Mouse (Mus musculus): ENCODE results near the gene Uggt1.

Uggt1 gene

DNA sequence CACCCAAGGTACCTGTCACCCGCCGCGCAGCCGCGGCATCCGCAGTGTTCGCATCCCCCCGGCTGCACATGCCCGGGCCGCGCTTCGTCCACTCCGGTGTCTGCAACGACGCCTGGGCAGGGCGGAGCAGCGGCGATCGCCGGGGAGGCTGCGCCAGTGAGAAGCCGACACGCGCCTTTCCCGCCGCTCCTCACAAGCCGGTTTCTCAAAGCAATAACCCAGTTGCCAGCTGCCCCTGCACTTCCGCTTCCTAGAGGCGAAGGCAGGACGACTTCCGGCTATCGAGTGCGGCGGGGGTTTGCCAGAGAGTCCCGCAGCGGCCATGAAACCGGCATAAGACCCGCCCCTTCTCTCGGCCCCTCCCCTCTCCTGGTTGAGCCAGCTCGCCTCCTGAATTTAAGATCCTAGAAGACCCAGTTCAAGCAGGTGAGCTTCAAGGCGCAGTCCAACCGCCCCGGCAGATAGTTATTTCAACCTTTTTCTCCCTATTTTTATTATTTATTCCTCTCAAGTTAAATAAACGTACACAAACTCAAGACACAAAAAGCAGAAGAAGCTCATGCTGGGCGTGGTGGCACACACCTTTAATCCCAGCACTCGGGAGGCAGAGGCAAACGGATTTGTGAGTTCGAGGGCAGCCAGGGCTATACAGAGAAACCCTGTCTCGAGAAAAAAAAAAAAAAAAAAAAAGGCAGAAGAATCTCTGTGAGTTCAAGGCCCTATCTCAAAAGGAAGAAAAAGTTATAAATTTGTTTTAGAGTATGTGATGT lies at the start of gene Uggt1:
Uggt1 (minus strand) TSS at position 663 of the 770 bp plus-strand sequence.
- peak; percentile 44 for DNase-seq (ENCODE audit: extremely low spot score, low read depth, low spot score)

DNA sequence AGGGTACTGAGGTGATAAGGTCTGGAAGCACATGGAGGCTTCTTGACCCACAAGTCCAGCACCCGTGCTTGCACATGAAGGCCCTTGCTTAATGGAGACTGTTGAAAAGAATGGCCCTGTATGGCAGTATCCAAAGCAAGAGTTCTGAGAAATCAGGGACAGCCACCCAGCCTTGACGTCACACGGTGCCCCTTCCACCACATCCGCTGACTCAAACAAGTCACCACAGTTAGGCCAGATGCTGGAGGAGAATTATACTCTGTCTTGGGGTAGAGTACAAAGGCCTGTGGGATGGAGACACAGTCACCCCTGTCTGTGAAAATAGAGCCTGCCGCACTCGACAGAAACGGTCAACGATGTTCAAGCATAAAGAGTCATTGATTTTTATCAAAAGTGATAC lies 49.0 kb upstream of the Uggt1 start:
- DNase-seq (ENCODE audit: extremely low spot score, low read depth, low spot score), result no peak

DNA sequence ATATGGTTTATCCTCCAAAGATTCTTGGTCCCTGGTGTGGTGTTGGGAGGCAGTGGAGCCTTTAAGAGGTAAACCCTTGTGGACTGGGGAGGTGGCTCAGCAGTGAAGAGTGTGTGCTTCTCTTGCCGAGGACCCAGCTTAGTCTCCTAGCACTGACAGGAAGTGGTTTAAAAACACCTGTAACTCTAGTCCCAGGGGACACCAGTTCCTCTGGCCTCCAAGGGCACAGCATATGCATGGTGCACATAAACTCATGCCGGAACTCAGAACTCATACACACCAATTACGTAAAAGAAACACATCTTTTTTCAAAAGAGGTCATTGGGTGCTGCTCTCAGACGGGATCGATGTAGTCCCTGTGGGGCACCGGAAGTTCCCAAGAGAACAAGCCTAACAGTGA lies 37.3 kb upstream of the Uggt1 start:
- DNase-seq (ENCODE audit: extremely low spot score, low read depth, low spot score), result no peak

DNA sequence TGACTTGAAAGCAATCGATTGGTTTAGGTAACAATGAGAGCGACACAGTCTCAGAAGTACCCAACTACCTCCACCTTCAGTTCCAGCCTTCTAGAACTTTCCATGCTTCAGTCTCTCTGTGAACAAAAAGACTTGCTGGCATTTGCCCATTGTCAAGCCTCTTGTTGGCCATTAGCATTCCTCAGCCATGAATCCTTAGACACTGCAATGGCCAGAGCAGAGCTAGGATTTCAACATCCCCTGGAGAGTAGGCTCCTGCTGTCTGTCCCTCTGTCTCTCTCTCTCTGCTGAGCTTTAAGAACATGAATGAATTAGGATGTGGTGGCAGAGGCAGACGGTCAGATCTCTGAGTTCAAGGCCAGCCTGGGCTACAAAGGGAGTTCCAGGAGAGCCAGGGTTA lies 36.4 kb upstream of the Uggt1 start:
- DNase-seq (ENCODE audit: extremely low spot score, low read depth, low spot score), result no peak

DNA sequence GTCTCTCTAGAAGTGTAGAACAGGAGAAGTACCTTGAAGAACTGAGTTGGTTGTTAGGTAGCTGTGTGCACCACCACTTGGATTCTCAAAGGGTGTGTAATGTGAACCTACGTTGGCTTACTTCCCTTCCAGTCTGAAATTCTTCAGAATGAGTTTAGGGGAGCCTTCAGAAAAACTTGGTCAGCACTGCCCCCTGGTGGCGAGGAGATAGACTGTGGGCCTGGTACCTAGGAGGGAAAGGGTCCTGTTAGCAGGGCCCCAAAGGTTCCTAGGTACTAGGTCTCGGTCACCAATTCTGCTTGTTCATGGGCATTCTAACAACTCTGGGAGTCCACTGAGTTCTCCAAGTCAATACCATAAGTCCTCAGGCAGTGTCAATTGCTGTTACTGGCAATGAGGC lies 34.7 kb upstream of the Uggt1 start:
- DNase-seq (ENCODE audit: extremely low spot score, low read depth, low spot score), result peak; percentile 67

DNA sequence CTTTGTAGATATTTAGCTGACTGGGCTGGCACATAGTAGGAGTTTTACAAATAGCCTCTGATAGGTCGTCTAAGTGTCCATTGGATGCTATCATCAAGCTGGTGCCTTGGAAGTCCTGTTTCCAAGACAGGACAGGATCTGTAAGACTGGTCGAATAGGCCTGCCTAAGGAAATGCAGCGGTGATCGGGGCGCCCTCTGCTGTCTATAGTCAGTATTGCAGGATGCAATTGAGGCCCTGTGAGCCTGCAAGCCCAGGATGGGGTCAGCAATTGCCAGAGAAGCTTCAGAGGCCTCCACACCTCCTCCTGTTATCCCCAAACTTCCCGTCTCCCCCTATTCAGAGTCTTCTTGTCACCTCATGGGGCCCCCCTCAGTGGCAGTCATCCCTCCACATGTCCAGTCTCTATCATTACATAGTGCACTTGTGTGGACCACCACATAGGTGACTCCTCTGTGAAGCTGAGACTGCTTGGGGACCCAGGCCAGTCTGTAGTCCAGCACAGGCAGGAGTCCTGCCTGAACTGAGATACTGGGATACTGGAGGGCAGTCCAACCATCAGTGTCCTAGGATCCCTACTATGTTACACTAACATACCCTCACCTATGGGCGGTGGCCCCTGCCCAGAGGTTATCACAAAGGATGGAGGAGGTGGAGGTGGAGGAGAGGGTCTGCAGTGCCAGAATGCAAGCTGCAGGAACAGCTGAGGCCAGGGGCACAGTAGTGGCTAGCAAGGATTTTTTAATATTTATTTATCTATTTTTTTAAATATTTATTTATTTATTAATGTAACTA lies 32.9 kb upstream of the Uggt1 start:
- peak; percentile 47 for DNase-seq (ENCODE audit: extremely low spot score, low read depth, low spot score)

DNA sequence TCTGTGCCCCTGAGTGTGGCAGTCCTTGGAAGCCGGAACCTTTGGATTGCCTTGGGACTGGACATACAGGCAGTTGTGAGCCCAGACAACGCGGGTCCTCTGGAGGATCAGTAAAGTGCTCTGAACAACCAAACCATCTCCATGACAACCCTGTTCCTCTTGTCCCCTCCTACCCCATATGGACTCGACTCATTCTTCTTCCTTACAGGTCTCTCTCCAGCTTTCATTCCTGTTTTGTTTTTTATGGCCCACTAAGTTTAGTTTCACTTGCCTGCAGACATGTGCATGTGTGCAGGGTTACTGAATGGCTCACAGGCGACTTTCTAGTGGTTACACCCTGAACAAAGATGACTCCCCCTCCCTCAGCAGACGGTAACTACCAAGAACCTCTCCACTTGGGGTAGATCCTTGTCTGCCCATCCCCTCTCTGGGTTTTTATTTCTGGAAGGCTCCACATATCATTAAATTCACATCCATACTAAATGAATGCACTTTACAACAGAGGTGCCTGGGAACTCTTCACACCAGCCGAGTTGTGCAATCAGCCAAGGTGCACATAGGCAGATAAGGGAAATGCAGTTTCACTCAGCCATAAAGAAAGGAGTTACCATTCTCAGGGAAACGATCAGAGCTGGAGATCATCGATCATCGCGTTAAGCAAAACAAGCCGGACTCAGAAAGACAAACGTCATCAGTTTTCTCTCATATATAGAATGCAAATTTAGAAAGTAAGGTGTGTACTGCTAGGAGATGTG lies 31.3 kb upstream of the Uggt1 start:
- DNase-seq (ENCODE audit: extremely low spot score, low read depth, low spot score), result no peak

DNA sequence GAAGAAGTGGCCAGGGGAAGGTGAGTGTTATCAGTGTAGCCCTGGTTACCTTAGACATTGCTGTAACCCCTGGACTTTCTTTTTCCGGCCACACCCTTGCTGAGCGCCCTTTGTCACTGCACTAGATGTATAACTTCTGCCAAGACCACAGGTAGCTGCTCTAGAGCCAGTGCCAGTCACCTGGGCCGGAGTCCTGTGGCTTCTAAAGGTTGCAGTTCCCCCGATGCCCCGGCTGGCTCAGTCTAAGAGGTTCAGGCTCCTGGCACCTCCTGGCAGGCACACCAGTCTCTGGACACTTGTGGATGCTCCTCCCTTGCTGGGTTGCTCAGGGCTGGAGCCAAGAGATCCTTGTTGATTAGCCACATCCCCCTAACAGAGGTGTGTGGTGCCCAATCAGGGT lies 29.9 kb upstream of the Uggt1 start, which contains the start of gene Neurl3:
Neurl3 (minus strand) TSS at position 225 of the 400 bp plus-strand sequence.
- no peak for DNase-seq (ENCODE audit: extremely low spot score, low read depth, low spot score)

DNA sequence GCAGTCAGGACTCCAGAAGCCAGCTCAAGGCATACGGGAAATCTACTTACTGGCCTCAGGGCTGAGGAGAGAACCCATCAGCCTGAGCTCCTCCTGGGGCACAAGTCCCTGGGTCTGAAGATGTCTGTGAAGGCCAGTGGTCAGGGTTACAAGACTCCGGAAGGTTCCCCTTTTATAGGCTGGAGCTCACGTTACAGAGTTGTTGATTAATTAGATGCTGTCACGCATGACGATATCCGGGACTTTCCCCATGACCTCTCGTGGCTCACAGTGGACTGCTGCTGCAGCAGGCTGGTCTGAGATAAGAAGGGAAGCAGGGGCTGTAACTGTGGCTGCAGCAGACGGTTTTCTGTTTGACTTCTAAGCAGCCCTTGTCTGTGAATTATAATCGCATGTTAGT lies 28.8 kb upstream of the Uggt1 start:
- no peak for DNase-seq (ENCODE audit: extremely low spot score, low read depth, low spot score)

DNA sequence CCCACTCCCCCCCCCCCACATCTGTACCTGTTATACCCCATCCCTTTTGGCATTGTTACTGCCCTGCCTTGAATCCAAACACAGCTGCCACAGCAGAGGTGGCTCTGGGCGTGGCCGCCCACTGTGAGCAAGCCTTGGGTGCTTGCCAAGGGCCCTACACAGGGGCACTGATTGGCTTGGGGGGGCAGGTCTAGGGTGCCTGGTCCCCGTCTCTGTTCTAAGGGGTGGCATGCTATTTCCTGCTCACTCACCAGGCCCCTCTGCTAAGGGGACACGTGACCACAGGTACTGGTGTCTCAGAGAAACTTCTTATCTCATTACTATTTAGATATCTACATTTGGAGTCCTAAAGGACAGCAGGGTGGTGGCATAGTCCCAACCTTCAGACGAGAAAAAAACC lies 28.0 kb upstream of the Uggt1 start:
- no peak for DNase-seq (ENCODE audit: extremely low spot score, low read depth, low spot score)

DNA sequence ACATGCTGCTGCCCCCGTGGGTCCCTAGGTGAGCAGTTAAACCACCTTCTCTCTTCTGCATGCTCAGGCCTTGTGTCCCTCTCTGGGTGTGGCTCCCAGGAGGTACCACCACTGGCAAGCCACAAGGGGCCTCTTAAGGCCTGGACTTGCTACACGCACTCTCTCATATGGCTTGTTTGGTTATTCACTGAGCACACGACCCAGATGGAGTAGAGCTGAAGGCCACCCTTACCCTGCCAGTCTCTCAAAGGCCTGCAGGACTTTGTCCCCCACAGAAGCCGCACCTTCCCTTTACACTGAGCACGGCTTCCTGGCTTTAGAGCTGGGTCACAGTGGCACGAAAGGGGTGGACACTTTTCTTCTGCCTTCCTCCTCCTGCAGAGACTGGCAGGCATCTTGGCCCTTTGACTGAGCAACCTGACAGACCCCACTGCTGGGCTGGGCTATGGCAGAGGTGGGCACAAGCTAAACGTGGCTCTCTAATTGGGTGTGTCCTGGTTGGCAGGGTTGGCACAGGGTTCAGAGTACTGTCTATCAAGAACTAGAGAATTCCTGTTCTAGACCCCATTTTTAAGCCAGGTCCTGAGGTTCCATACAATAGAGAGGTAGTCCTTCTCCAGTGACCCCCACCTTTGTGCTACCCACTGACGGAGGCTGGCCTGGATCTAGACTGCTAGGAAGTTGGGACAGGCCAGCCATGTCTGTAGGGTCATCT lies 27.2 kb upstream of the Uggt1 start:
- no peak for DNase-seq (ENCODE audit: extremely low spot score, low read depth, low spot score)

DNA sequence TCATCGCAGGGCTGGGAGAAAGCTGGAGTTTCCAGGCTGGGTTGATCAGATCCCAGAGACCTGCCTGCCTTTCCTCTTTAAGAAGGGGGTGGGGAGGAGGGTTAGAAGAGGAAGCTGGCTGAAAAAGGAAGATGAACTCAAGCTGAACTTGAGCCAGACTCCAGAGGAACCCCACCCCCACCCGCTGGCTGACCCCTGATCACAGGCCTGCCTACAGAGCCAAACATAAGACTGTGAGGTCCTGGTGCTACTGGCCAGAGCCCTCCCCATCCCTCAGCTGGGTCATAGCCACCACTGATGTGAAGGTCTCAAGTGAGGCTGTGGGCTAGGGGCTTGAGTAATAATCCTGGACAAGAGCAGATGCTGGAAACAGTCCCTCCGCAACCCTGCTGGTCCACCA lies 26.1 kb upstream of the Uggt1 start:
- no peak for DNase-seq (ENCODE audit: extremely low spot score, low read depth, low spot score)

DNA sequence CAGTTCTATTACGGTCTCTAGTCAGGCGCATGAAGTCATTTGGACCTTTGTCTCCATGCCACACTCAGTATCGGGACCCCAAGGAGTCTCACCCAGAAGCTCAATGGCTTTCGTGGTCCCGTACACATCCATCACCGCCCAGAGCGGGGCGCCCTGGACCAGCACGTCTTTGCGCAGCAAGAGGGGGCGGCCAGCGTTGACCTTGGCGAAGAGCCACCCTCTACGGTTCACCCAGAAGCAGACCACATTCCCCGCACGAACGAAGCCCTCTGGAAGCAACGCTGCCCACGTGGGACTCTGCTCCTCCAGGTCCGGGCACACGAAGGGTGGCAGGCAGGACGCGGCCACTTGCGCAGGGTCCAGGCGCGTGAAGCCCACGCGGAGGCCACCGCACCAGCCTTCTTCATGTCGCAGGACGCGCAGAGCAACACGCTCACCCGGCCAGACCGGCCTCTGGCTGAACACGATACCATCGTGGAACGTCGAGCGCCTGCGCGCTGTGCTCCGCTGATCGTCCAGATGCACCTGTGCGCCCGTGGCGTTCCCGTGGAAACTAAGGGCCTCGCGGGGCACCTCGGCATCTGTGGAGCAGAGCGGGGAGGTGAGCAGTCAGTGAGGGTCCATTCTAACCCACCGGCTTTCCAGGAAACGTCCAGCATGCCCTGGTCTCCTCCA lies 24.7 kb upstream of the Uggt1 start:
- no peak for DNase-seq (ENCODE audit: extremely low spot score, low read depth, low spot score)

DNA sequence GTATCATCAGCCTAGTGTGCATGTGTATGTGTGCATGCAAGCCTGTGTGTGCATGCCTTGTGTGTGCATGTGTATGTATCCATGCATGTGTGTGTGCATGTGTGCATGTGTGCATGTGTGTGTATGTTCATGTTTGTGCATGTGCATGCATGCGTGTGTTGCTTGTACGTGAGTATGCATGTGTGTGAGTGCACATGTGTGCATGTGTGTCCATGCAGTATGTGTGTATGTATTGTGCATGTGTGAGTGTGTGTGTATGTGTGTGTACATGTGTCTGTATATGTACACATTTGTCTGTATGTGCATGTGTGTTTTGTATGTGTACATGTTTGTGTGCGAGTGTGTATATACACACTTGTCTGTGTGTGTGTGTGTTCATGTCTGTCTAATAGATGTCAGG lies 23.1 kb upstream of the Uggt1 start:
- no peak for DNase-seq (ENCODE audit: extremely low spot score, low read depth, low spot score)

DNA sequence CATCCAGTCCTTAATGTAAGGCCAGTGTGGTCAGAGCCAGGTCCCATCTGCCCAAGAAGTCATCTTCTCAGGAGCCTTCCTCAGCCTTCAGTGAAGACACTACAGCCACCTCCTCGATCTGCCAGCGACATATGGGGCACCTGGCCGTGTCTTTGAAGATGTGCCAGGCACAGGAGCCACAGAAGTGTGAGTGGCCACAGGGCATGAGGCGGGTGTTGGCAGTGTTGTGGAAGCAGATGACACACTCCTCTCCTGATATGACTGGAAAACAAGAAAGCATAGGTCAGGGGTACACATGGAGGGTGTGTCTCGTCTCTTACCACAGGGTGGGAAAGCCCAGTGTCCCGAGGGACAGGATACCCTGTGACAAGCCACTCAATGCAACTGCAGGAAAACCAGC lies 21.8 kb upstream of the Uggt1 start:
- no peak for DNase-seq (ENCODE audit: extremely low spot score, low read depth, low spot score)

DNA sequence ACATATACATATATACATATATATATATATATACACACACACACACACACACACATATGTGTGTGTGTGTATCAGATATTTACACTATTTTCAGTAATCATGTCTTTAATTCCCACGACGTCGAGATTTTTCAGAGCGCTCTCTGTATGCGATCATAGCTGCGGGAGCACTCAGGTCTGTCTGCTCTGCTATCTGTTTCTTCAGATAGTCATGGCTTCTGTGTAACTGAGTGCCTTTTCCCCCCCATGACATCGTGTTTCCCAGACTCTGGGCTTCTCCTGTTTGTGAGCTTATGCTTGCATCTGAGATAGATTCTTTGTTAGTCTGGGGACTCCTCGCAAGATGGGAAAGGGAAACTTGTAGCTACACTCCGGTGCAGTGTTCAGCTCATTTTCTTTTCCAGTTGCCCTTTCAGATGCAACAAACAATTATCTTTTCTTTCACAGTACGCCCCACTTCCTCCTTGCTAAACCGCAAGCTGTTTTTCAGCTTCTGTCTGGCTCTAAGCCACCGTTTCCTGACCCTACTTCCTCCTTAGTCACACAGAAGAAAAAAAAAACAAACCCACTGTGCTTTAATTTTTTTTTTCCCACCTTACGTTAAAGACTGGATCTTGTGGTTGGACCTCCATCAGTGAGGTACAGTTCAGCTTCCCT lies 19.4 kb upstream of the Uggt1 start:
- no peak for DNase-seq (ENCODE audit: extremely low spot score, low read depth, low spot score)

DNA sequence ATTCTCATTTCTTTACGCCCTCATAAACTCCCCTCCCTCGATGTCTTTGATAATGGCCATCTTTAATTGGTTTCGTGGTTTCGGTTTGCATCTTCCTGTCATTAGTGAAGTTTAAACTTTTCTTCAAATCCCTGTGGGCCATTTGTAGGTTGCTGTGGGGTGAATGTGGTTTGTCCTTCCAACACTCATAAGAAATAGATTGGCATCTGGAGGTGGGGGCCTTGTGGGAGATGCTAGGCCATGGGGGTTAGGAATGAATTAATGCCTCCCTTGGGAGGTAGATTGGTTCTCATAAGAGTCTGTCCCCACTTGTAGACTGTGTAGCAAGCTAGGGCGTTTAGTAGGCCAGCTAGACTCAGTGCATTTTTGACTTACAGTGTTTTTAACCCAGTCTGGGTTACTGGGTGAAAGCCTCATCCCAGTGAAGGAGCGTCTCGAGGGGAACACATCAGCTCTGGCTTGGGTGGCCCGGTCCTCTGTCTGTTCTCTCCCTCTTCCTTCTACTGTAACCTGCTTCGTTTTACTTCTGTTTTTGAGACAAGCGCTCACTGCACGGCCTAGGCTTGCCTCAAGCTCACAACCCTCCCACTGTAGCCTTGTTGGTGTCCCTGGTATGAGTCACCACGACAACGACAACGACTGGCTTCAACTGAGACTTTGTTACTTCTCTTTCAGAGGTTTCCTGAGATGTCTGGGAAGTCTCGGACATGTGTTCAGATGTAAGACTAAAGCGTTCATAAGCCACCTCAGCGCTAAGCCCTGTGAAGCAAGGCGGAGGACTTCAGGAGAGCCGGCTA lies 17.4 kb upstream of the Uggt1 start:
- DNase-seq (ENCODE audit: extremely low spot score, low read depth, low spot score), result no peak

DNA sequence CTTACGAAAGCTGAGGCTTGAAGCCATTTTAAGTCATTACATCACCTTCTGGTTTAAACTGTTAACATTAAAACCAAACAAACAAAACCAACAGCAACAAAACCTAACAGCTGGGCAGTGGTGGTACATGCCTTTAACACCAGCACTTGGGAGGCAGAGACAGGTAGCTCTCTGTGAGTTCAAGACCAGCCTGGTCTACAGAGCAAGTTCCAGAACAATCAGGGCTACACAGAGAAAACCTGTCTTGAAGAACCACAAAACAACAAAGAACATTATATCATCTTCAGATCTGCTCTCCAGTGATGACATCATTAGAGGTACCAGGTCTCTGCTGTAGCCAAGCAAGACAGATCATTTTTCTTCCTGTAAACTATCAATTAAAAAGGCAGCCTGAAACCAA lies 15.9 kb upstream of the Uggt1 start:
- no peak for DNase-seq (ENCODE audit: extremely low spot score, low read depth, low spot score)

DNA sequence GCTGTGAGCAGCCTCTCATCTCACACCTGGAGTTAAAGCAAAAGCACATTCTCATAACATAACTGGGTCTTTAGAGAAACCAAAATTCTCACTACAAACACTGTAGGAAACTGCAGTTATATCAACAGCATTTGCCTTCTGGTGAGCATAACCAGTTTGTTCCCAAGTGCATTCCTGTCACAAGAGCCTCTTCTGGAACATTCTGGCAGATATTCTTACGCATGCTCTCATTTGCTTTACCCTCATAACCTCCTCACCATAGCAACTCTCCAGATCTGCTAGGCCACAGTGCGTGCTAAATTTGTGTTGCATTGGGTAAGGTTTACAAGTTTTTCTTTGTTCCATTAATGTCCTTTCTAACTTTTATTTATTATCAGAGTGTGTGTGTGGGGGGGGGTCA lies 14.8 kb upstream of the Uggt1 start:
- DNase-seq (ENCODE audit: extremely low spot score, low read depth, low spot score), result no peak
